Mouse (Mus musculus): Measurements from ENCODE around the gene Sik2.

- no peak for TF ChIP-seq CTCF (IDR thresholded peaks at IDR 0.05; ENCODE audit: extremely low read depth, insufficient read depth, insufficient read length, insufficient replicate concordance)
- no peak for TF ChIP-seq POLR2A (IDR thresholded peaks at IDR 0.05; ENCODE audit: low read depth, low read length)
Measured at GRCm38 (mm10) chr9:50845081-50845480, 163.8 kb downstream of the Sik2 start, which contains the start of gene Ppp2r1b.

All from spleen, adult 2 months (tissue).